Mouse (Mus musculus) A20 (cell line): ENCODE results near the gene Ascl5.

Experiments
- DNase-seq: peaks from one replicate; pipeline ENCODE4 v3.0.0-alpha.2; 2011; ENCODE audit warnings: low read depth, low spot score

The Ascl5 gene

DNA sequence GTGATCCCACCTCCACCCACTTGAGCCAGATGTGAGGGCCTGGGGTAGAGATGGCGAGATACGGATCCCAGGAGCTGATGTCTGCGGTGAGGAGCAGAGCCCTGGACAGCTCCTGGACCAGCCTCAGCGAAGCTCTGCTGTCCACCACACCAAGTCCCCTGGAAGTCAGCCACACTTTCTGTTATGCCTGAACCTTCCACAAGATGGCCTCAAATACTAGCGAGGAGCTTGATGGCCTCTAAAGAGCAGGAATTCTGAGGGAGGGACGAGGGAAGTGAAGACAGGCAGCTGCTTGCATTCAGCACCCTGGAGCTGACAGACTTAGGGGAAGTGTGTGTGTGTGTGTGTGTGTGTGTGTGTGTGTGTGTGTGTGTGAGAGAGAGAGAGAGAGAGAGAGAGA lies 861 bp downstream of the Ascl5 start:
- DNase-seq: peak; percentile 16

DNA sequence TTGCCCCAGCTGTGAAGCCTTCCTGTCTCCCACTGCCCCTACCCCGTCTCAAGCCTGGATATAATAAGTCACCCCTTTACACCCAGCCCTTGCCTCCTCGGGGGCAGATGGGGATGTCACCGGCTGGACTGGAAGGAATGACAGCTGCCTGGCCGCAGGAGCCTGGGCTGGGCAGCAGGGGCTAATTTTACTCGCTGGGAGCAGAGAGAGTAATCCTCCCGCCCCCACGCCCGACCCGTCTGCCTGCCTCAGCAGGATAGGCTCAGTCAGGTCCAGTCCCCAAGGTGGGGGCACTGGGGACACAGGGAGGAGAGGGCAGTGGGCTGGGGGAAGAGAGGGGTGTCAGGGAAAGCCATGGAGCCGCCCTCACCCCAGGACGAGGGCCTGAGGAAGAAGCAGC lies 1.9 kb downstream of the Ascl5 start, which contains the start of gene Cacna1s:
Gene Cacna1s (plus strand): TSS at position 204 of the 400 bp plus-strand sequence.
- DNase-seq: no peak

DNA sequence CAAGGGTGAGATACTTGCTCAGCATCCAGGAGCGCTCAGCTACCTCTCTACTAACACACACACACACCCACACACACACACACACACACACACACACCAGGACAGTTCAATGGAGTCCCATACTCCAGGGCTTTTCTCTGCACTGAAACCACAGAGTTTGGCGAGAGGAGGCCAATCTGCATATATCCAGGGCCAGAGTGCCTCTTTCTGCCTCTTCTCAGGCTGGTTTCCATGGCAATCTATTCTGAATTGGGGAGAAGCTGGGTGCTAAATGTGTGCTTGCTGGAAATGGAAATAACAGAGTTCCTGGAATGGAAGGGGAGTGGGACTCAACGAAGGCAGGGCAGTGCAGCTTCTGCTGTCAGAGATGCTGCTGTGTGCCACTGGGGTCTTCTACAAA lies 5.2 kb downstream of the Ascl5 start:
- DNase-seq: no peak

DNA sequence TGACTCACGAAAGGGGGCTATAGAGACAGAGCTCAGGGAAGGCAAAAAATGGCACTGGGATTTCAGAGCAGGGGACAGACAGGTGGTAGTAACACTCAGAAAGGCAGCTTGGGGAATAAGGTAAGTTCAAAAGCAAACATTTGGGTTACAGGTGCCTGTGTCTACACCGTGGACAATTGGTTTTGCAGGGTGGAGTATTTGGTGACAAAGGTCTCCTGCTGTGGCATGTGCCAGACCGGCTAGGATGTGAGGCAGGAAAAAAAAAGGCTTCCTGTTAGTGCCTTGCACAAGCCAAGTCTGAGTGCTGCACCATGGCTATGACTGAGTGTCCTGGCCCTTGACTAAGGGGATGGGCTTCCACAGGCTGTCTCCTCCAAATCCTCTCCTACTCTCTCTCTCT lies 8.0 kb downstream of the Ascl5 start:
- no peak for DNase-seq

DNA sequence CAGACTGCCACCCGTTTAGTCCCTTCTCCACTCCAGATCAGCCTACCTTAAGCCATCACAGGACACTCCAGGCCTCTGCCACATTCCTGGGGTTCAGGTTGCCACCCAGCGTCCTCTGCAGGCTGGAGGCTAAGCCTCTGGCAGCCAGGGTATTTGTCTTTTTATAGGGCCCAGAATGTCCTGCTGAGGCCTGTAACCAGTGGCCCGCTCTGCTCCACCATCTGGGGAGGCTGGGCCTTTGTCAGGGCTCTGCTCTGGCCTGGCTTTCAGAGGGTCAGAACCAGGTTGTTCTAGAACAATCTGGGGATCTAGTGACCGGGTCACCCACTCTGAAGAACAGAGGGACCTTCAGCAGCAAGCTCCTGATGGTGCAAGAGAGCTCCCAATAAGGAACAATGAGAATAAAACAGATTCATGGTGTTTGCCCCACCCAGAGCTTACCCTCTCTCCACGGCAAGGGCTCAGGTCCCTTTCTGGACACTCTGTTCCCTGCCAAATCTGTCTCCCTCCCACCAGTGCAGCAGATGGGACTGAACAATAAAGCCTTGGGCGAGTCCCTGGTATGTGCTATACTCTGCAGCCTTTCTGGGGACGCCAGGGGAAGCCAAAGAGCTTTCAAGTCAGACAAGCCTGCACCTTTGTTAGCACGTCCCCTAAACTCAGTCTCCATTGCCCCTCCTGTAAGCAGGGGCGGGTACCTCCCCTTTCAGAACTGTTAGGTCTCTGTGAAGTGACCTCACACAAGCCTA lies 10.6 kb downstream of the Ascl5 start:
- DNase-seq: no peak

DNA sequence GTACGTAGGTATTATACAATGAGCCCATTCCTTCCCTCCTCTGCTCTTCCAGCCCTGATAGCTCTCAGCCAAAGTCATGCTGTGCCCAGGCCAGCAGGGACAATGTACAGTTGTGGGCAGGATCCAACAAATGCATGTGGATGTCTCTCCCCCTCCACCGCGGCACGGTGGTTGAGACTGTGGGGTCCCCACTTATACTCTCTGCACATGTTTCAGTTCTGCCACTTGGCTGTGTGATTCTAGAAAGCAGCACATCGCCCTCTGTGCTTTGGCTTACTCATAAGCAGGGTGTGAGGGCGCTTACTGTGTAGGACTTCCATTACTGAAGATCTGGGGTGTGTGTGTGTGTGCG lies 11.2 kb downstream of the Ascl5 start:
- no peak for DNase-seq

DNA sequence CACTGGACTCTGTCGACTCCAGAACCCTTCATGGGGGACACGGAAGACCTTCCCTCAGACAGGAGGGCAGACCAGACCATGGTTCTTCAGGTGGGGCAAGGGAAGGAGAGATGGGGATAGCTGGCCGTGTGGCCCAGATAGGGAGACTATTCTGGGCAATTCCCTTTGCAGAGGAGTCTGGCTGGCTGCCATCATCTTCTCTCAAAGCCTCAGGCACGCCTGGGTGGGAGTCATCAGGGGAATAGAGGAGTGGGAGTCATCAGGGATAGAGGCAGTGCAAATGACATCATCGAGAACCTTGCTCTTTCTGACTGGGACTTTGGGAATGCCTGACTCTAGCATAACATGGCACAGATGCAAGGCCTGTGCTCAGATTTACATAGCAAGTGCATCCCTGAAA lies 13.4 kb downstream of the Ascl5 start:
- DNase-seq: no peak

DNA sequence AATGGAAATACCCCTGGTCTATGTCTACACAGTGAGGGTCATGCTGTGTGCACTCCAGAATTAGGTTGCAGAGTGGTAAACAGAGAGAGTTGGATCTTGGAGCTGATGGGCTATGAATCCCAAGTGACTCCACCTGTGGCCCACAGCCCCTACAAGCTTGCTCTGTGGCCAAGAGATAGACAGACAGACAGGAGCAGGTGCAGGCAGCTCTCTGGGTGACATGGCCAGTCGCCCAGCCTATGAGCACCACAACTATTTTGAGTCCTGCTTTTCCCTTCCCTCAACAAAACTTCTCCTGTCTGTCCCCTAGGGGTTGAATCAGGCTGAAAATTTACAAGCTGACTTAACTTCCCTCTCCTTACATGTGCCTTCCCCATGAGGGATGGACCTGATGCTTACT lies 16.0 kb downstream of the Ascl5 start:
- no peak for DNase-seq

DNA sequence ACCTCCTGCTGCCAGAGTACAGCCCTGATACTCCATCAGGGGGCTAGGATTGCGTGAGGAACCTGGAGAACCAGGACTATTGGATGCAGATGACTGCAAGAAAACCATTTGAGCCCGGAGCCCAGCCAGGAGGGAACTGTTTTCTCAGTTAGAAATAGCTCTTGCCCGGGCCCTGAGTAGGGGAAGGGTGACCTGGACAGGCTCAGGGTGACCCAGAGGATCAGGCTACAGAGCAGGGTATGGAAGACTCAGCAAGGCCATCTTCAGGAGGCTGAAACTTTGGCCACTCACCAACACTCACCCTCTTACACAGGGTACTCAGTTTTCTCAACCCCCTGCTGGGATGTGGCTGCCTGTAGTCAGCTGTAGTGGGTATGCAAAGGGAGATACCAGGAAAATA lies 17.0 kb downstream of the Ascl5 start:
- no peak for DNase-seq

DNA sequence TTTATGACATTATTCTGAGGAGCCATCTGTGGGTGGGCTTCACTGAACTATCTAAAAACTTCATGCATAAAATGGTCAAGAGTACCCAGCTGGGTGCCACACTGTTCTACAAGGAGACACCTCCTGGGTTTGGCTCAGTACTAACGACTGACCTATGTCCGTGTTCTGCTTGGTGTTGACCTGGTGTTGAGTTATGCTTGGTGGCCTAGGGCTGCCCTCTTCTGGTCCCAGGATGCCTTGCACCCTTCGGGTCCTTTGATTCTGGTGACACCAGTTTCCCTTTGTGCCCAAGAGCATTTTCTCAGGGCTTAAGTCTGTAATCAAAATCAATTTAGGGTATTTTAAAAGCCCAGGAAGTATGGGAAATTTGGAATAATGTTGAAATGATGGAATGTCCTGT lies 25.5 kb downstream of the Ascl5 start:
- DNase-seq: peak; percentile 48

DNA sequence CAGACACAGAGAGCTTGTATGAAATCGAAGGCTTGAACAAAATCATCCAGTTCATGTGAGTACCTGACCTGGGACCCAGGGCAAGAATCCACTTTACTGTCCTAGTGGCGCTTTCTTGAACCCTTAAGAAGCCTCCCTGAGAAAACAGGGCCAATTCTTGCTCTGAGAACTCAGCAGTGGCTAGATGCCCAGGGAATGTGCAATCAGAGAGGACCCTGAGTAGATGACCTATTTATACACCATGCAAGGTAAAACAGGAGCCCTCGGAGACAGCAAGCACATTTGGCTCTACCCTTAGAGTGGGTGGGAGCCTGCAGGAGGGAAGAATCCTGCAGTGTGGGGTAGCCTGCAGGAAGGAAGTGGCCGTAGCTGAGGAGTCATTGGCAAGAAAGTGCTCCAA lies 27.1 kb downstream of the Ascl5 start:
- DNase-seq: no peak

DNA sequence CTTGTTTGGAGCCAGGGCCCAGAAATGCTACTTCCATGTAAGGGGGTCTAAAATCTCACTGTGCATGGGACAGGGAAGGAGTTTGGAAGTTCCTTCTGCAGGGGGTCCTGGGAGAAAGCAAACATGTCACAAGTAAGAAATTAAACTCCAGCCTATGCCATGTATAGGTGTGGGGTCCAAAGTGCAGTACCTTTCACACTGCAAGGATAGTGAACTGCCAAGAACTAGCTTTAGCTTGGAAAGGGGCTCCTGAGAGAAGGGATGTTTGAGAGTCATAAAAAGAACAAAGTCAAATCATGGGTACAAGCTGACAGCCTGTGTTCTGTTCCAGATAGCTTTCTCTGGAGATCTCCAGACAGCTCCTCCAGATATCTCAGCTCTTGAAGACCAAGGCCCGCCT lies 30.6 kb downstream of the Ascl5 start:
- DNase-seq: no peak

DNA sequence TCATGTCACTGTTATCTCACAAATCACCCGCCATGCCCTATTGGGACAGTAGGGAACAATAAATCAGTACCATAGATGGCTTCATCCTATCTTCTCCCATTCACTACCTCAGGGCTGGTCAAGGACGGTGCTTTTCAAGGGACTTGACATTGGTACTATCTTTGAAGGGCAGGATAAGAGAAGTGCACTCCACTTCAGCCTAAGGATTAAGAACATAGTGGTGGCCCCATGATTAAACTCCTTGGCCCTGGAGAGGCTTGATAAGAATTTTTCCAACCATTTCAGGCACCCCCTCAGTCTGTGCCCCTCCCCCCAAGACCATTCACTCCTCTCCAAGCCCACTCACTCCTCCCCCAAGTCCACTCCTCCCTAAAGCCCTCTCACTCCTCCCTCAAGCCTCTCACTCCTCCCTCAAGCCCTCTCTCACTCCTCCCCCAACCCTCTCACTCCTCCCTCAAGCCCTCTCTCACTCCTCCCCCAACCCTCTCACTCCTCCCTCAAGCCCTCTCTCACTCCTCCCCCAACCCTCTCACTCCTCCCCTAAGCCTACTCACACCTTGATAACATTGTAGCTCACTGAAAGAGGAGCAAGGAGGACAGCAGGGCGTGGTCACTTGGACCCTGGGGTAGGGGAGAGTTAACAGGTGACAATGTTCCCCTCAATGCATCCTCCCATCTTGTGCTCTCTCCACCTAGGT lies 35.5 kb downstream of the Ascl5 start:
- DNase-seq: no peak

DNA sequence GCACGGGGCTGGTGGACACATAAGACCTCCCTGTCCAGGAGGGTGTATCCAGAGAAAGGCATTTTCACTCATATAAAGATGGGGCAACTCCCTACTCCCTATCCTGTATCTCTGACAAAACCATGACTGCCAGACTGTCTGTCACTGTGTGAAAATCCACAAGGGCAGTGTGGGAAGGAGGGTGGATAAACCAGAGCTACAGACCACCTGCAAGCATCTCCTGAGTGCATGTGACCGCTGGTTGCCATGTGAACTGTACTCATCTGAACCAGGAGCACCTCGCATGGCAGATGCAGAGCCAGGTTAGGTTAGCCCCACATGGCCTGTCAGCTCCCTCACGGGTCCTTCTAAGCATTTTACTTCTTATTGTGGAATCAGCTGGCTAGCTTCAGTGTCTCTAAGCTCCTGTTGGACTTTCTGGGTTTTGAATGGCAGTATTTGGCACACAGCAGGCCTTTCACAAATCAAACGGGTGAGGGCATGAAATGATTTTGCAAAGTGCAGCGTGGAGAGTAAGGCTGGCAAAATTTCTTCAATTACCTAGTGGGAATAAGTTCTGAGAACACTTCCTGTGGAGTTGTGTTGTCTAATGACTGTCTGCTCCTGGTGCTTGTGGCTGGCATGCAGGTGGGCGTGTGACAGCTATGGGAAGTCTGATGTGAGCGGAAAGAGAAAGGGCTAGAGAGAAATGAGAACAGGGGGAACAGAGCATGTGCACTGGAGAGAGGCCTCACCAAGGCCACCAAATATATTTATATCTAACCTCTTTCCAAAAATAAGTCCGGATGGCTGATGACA lies 39.0 kb downstream of the Ascl5 start:
- no peak for DNase-seq

DNA sequence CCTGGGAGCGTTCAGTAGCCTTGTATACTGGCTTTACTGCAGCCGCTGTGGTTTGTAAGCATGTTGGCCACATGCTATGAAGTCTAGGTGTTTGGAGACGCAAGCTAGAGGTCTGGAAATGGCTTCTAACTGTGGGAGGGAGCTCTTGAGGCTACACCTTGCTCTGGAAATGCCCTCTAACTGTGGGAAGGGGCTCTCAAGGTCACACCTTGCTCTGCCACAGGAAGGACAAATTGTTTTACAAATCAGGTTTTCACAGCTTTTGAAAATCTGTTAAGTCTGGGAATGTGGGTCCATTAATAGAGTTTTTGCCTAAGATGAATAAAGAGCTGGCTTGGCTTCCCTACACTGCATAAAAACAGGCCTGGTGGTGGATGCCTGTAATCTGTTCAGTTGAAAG lies 43.1 kb downstream of the Ascl5 start:
- DNase-seq: no peak

DNA sequence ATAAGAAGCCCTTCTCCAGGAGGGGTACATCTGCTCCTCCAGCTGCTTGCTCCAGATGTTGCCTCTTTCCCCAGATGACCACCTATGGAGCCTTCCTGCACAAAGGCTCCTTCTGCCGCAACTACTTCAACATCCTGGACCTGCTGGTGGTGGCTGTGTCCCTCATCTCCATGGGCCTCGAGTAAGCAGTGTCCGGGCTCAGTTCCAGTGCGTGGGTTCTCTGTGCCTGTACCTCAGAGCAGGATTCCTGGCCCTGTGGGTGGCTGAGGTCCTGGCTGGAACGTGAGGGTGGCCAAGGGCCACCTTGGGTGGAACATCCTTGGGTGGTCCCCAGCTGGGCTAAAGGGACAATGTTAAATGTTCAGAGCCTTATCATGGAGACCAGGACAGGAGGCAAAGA lies 44.2 kb downstream of the Ascl5 start:
- no peak for DNase-seq
